Mouse (Mus musculus) heart, postnatal 0 days (tissue): Measurements from ENCODE around the gene Dpysl4.

Experiments used
- CTCF ChIP-seq: IDR thresholded peaks from 2 replicates; pipeline ENCODE4 v1.5.1; 2016; ENCODE audit warnings: antibody characterized with exemption, control low read depth, low read depth
- EP300 ChIP-seq: IDR thresholded peaks from 2 replicates; pipeline ENCODE4 v1.6.1; 2016; ENCODE audit warnings: antibody characterized with exemption, low read depth

- no peak for TF ChIP-seq CTCF
- no peak for TF ChIP-seq EP300
Observed at GRCm38 (mm10) chr7:139130361-139130760, 44.6 kb downstream of the Dpysl4 start.
